Mouse (Mus musculus): ENCODE results near the gene Rilpl1. TPM values are rescaled to one million over a fixed set of nuclear protein-coding genes. Genes with fewer than 3 reads are reported as not detected.

Gene Rilpl1
- total and polyA plus RNA-seq, 3 experiments: 0.38 to 0.98 (median 0.41) TPM

DNA sequence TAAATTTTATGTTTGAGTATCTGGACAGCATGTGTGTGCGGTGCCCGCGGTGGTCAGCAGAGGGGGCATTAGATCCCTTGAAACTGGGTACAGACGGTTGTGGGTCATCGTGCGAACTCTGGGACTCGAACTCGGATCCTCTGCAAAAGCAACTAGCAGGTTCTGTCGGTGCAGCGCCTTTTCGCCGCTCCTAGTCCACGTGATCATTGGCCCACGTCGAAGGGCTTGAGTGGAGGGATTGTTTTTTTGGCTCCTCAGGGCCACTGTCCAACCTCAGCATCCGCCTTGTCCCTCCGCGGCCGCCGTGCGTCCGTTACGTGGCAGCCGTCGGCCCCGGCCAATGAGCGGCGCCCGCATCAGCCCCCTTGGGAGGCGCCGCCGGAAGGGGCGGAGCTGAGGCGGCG is 9.2 kb upstream of the Rilpl1 start, which contains the start of gene Tmed2:
Gene Tmed2 (plus strand): TSS at position 313 of the 404 bp plus-strand sequence.
- Histone ChIP-seq H3K27me3 (ENCODE audit: insufficient read depth, low read length) (peaks cover 5% of the 10 kb centered on the region; the same call in 1 of the 2 replicates), H3K4me1 (ENCODE audit: insufficient read depth, low read depth, low read length) (peaks cover 48% of the 10 kb centered on the region), H3K9me3 (replicated peaks) (no peaks in the 10 kb centered on the region), H3K4me3 (ENCODE audit: low read depth, low read length) (peak within 1 kb of the TSS; percentile 90), H3K36me3 (replicated peaks) (peaks cover 35% of the 10 kb centered on the region)
- DNase-seq (ENCODE audit: low spot score): peak; percentile 99
- TF ChIP-seq POLR2AphosphoS5 (IDR thresholded peaks at IDR 0.05; ENCODE audit: insufficient replicate concordance, low read depth, low read length) (no peak), CTCF (IDR thresholded peaks at IDR 0.05; ENCODE audit: low read depth, low read length) (no peak), TAL1 (conservative IDR thresholded peaks at IDR 0.05; ENCODE audit: low read depth, low read length) (no peak), GATA2 (IDR thresholded peaks at IDR 0.05; ENCODE audit: borderline replicate concordance, low read depth, low read length) (no peak), GATA1 (IDR thresholded peaks at IDR 0.05; ENCODE audit: borderline replicate concordance, low read length) (no peak)
- ATAC-seq (ENCODE audit: extremely low read depth, insufficient number of reproducible peaks, low FRiP score, poor library complexity, severe bottlenecking): peak; percentile 73

DNA sequence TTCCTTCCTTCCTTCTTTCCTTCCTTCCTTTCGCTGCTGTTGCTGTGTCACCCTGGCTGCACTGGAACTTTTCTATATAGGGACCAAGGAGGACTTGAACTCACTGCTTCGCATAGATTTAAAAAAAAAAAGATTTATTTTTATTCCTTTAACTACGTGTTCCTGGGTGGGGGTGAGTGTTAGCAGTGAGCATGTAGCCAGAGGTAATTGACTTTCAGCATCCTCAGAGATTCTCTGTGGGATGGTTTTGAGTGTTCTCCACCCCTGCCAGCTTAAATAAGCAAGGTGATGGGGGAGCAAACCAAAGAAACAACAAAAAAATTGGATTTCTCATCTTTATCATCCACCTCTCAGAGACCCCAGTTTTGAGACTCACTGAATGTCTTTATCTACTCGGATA is 8.7 kb upstream of the Rilpl1 start:
- peaks cover 5% of the 10 kb centered on the region; the same call in 1 of the 2 replicates for H3K27me3 ChIP-seq (ENCODE audit: insufficient read depth, low read length)
- TF ChIP-seq GATA1 (IDR thresholded peaks at IDR 0.05; ENCODE audit: borderline replicate concordance, low read length) (no peak), CTCF (IDR thresholded peaks at IDR 0.05; ENCODE audit: low read depth, low read length) (no peak), TAL1 (conservative IDR thresholded peaks at IDR 0.05; ENCODE audit: low read depth, low read length) (no peak), GATA2 (IDR thresholded peaks at IDR 0.05; ENCODE audit: borderline replicate concordance, low read depth, low read length) (no peak), POLR2AphosphoS5 (IDR thresholded peaks at IDR 0.05; ENCODE audit: insufficient replicate concordance, low read depth, low read length) (no peak)
- ATAC-seq (ENCODE audit: extremely low read depth, insufficient number of reproducible peaks, low FRiP score, poor library complexity, severe bottlenecking) (no peak), DNase-seq (ENCODE audit: low spot score) (no peak)
- H3K36me3 ChIP-seq (replicated peaks): peaks cover 30% of the 10 kb centered on the region
- peak overlapping the region; percentile 90; the same call in 1 of the 2 replicates for H3K4me3 ChIP-seq (ENCODE audit: low read depth, low read length)
- H3K4me1 ChIP-seq (ENCODE audit: insufficient read depth, low read depth, low read length): peaks cover 49% of the 10 kb centered on the region
- no peaks in the 10 kb centered on the region for H3K9me3 ChIP-seq (replicated peaks)

DNA sequence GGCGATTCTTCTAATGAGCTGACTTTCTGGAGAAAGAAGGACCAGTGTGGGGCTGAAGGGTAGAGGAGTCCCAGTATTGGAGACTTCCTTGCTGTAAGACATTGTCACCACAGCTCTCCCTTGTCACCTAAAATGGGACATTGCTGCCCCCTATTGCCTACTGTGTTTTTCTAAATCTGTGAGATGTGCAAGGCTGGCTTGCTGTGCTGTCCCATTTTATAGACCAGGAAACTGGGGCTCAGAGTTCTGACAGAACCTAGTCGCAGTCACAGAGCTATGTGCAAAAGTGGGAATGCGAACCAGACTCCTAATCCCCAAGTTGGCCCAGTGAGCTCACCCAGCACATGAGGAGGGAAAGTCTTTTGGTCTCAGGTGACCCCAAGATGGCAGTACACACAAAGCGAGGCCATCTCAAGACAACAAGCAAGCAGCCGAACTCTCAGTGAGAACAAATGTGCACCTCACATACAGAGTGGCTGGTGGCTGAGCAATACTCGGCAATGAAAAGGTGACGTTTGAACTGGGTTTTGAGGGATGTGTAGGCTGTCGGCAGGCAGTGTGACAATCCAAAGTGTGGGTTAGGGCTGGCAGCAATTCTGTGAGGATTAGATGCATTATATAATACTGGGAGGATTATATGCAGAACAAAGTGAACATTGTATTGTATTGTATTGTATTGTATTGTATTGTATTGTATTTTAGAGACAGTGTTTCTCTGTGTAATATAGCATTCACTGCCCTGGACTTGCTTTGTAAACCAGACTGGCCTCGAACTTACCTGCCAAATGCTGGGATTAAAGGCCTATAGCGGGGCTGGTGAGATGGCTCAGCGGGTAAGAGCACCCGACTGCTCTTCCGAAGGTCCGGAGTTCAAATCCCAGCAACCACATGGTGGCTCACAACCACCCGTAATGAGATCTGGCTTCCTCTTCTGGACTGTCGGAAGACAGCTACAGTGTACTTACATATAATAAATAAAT is 7.9 kb upstream of the Rilpl1 start:
- H3K36me3 ChIP-seq (replicated peaks): peaks cover 22% of the 10 kb centered on the region
- TF ChIP-seq POLR2AphosphoS5 (IDR thresholded peaks at IDR 0.05; ENCODE audit: insufficient replicate concordance, low read depth, low read length) (no peak), TAL1 (conservative IDR thresholded peaks at IDR 0.05; ENCODE audit: low read depth, low read length) (no peak), CTCF (IDR thresholded peaks at IDR 0.05; ENCODE audit: low read depth, low read length) (0 out of 2 replicates have a peak, but pooled peaks have one; percentile 1)

DNA sequence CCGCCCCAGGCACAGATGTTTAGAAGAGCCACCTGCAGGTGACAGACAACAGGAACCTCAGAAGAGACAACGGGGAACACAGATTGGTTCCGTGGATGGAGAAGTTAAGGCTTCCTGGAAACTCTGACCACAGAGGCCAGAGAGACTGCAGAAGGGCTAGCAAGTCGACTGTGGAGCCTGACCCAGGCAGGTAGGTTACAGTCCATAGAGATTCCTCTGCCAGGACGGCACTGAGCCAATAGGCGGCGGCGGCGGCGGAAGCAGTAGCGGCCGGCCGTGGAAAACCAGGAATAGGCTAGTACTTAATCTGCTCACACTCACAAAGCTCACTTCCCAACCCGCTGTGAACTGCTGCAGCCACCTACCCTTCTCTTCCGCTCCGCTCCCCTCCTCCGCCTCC is 5.6 kb upstream of the Rilpl1 start:
- no peak for ATAC-seq (ENCODE audit: extremely low read depth, insufficient number of reproducible peaks, low FRiP score, poor library complexity, severe bottlenecking)
- TF ChIP-seq POLR2AphosphoS5 (IDR thresholded peaks at IDR 0.05; ENCODE audit: insufficient replicate concordance, low read depth, low read length) (no peak), GATA1 (IDR thresholded peaks at IDR 0.05; ENCODE audit: borderline replicate concordance, low read length) (no peak), CTCF (IDR thresholded peaks at IDR 0.05; ENCODE audit: low read depth, low read length) (no peak), GATA2 (IDR thresholded peaks at IDR 0.05; ENCODE audit: borderline replicate concordance, low read depth, low read length) (no peak), TAL1 (conservative IDR thresholded peaks at IDR 0.05; ENCODE audit: low read depth, low read length) (no peak)

More for the DNA sequence above, 7.9 kb upstream of the Rilpl1 start:
- Histone ChIP-seq H3K9me3 (replicated peaks) (no peaks in the 10 kb centered on the region), H3K4me1 (ENCODE audit: insufficient read depth, low read depth, low read length) (peaks cover 45% of the 10 kb centered on the region), H3K27me3 (ENCODE audit: insufficient read depth, low read length) (peaks cover 5% of the 10 kb centered on the region; the same call in 1 of the 2 replicates), H3K4me3 (ENCODE audit: low read depth, low read length) (no peak overlapping the region)
- ATAC-seq (ENCODE audit: extremely low read depth, insufficient number of reproducible peaks, low FRiP score, poor library complexity, severe bottlenecking): peak; percentile 42; the same call in 1 of the 2 replicates
- peak; percentile 54 for DNase-seq (ENCODE audit: low spot score)

DNA sequence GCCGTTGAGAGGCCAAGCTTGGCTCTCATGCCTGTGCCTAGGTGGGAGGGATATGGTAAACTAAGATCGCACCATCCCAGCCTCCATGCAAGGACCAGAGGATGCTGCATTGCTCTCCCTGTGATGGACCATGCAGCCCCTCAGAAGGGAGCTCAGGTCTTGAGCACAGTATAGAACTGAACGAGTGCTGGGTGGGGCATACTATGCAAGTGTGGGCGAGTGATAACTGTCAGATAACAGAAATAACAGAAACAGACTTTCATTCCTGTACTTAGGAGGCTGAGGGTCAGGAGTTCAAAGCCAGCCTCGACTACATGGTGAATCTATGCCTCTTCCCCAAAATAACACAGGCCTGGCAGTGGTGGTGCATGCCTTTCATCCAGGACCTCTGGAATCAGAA is 3.8 kb upstream of the Rilpl1 start:
- ATAC-seq (ENCODE audit: extremely low read depth, insufficient number of reproducible peaks, low FRiP score, poor library complexity, severe bottlenecking) (no peak), DNase-seq (ENCODE audit: low spot score) (no peak)
- Histone ChIP-seq H3K4me1 (ENCODE audit: insufficient read depth, low read depth, low read length) (peaks cover 46% of the 10 kb centered on the region), H3K4me3 (ENCODE audit: low read depth, low read length) (no peak overlapping the region), H3K27me3 (ENCODE audit: insufficient read depth, low read length) (peaks cover 30% of the 10 kb centered on the region), H3K36me3 (replicated peaks) (no peaks in the 10 kb centered on the region), H3K9me3 (replicated peaks) (no peaks in the 10 kb centered on the region)
- TF ChIP-seq CTCF (IDR thresholded peaks at IDR 0.05; ENCODE audit: low read depth, low read length) (no peak), GATA2 (IDR thresholded peaks at IDR 0.05; ENCODE audit: borderline replicate concordance, low read depth, low read length) (no peak)

More for the DNA sequence above, 5.6 kb upstream of the Rilpl1 start:
- peaks cover 14% of the 10 kb centered on the region for H3K27me3 ChIP-seq (ENCODE audit: insufficient read depth, low read length)
- H3K9me3 ChIP-seq (replicated peaks): no peaks in the 10 kb centered on the region
- no peak for DNase-seq (ENCODE audit: low spot score)
- peaks cover 31% of the 10 kb centered on the region for H3K4me1 ChIP-seq (ENCODE audit: insufficient read depth, low read depth, low read length)
- H3K36me3 ChIP-seq (replicated peaks): peaks cover under 1% of the 10 kb centered on the region
- H3K4me3 ChIP-seq (ENCODE audit: low read depth, low read length): peak overlapping the region; percentile 61; the same call in 1 of the 2 replicates

DNA sequence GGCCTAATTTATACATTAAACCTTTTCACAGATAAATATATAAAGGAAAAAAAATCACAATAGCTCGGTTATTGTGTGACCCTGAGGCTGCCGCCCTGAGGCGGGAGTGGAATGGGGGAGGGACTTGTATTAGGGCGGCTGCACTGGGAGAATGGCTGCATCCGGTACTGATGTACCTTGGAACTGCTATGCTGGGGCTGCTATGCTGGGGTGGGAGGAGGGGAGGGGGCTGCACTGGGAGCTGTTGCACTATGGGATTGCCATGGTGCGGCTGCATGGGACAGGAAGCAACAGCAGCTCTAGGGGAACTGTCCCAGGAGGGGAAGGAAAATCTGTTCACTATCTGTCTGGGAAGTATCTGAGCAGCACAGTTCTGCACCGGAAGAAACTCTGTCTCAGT is 1.3 kb upstream of the Rilpl1 start:
- no peak for TF ChIP-seq POLR2AphosphoS5 (IDR thresholded peaks at IDR 0.05; ENCODE audit: insufficient replicate concordance, low read depth, low read length)
- no peak for ATAC-seq (ENCODE audit: extremely low read depth, insufficient number of reproducible peaks, low FRiP score, poor library complexity, severe bottlenecking)
- DNase-seq (ENCODE audit: low spot score): no peak
- Histone ChIP-seq H3K4me3 (ENCODE audit: low read depth, low read length) (no peak overlapping the region), H3K4me1 (ENCODE audit: insufficient read depth, low read depth, low read length) (peaks cover 41% of the 10 kb centered on the region), H3K27me3 (ENCODE audit: insufficient read depth, low read length) (peaks cover 43% of the 10 kb centered on the region), H3K36me3 (replicated peaks) (no peaks in the 10 kb centered on the region), H3K9me3 (replicated peaks) (no peaks in the 10 kb centered on the region)
